Mouse (Mus musculus): ENCODE measurements at regions not wholly inside any gene's neighbourhood (a gene's known extent, or its start where the extent isn't known, plus 50 kb on each side); places are given as distances from the start of the nearest gene placed in this dataset.
A peak's percentile ranks its signal among the peaks of the same experiment; 100 is the strongest.

- intact Hi-C loops (cut with DNase I) = no loop called here
- DNase-seq (ENCODE audit: low spot score in 2 of 2) = no peak
Observed at GRCm38 (mm10) chr4:11903861-11904260, 77.2 kb downstream of the Gm10604 start.

- intact Hi-C loops (cut with DNase I) = no loop called here
- DNase-seq (ENCODE audit: low spot score in 2 of 2) = no peak
Observed at GRCm38 (mm10) chr4:11903401-11903800, 77.7 kb downstream of the Gm10604 start.

DNA sequence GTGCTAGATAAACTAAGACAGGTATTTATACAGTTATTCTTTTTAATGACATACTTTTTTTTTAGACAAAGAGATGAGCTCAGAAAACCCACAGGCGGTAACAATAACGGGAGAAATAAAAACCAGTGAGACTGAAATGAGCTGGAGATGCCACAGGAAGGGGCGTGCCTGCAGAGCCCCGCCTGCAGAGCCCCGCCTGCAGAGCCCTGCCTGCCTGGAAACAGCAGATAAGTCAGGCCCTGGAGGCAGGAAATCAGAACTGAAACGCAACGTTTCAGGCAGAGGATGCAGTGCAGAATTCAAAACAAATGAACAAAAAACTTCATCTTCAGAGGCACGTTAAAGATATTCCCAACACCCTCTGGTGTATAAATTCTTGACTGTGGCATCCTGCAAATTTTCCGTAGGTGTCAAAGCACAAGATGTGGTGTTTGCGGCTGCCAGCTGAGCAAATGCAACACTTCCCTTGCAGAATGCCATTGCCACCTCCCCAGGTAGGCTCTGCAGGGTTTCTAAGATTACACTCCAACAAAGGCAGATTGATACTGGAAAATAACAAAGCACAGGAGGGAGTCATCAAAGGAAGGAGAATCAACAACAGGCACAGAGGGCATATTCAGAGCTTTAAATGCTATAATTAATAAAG is 81.0 kb downstream of the Gm10604 start:
- no peak for DNase-seq (ENCODE audit: low spot score in 2 of 2)
- intact Hi-C loops (cut with DNase I) = no loop called here

DNA sequence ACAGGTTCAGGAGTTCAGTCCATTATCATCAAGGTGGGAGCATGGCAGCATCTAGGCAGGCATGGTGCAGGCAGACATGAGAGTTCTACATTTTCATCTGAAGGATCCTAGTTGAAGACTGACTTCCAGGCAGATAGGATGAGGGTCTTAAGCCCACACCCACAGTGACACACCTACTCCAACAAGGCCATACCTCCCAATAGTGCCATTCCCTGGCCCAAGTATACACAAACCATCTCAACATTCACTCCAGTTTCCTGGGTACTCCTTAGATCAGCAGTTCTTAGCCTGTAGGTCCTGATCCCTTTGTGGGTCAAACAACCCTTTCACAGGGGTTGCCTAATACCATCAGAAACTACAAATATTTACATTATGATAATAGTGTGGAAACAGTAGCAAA is 83.8 kb downstream of the Gm10604 start:
- no peak for DNase-seq (ENCODE audit: low spot score in 2 of 2)
- intact Hi-C loops (cut with DNase I) = no loop called here

GRCm38 (mm10) chr4:11895857-11896825 is 84.9 kb downstream of the Gm10604 start:
- no peak for DNase-seq (ENCODE audit: low spot score in 2 of 2)

DNA sequence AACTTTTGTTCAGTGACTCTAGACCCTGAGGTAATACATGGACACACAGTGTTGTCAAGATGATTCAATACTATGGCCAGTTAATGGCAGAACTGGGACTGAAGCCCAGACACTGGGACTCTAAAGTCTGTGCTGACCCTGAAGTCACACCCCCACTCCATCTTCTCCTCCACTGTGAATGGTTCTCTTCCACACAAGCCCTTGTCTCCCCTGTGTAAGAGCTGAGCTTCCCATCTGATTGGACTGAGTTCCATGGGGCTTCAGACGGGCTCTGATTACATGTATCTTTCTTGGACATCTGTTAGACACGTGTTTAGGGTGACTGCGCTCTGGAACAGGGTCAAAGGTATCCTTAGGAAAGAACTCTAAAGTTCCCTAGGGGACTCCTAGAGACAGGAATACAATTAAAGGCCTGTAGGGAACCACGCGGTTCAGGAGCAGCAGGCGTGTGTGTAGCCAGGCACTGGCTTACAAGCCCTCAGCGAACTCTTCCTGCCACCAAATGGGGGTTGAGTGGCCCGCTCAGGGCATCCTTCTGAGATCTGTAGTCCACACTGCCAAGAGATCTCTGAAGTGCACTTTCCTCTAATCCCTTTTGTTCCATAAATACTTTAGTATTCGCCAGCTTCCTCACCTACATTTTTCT is 87.4 kb downstream of the Gm10604 start:
- intact Hi-C loops (cut with DNase I) = no loop called here
- no peak for DNase-seq (ENCODE audit: low spot score in 2 of 2)

More at GRCm38 (mm10) chr4:11895857-11896825, 84.9 kb downstream of the Gm10604 start:
- intact Hi-C loops (cut with DNase I) = no loop called here

DNA sequence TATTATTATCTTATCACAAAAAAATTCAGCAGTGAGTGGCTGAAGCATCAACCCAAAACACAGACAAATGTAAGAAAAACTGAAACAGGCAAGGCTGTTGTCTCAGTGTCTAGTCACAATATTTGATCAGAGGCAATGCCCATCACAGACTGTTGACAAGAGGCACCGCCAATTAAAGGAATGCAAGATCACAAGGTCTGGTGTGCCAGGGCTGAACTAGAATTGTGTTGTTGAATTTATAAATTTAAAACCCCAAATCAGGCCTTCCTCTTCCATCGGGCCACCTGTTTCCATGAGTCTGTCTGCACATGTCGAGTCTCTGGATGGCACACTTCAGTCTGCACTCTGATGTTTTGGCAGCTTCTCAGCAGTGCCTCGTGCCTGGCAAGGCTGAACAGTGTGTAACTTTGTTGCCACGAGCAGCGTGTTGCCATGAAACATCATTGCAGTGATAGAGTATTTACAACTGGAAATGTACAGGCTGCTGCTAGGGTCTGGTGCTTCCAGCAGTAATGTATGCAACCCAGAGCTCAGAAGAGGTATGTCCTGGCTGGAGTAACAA is 91.9 kb downstream of the Gm10604 start:
- intact Hi-C loops (cut with DNase I) = no loop called here
- DNase-seq (ENCODE audit: low spot score in 2 of 2) = peak; percentile 48 to 64

- no peak for DNase-seq (ENCODE audit: low spot score in 2 of 2)
- intact Hi-C loops (cut with DNase I) = no loop called here
Observed at GRCm38 (mm10) chr4:11887377-11887776, 93.7 kb downstream of the Gm10604 start.

- intact Hi-C loops (cut with DNase I) = no loop called here
- no peak for DNase-seq (ENCODE audit: low spot score in 2 of 2)
Observed at GRCm38 (mm10) chr4:11885499-11885898, 95.6 kb downstream of the Gm10604 start.

DNA sequence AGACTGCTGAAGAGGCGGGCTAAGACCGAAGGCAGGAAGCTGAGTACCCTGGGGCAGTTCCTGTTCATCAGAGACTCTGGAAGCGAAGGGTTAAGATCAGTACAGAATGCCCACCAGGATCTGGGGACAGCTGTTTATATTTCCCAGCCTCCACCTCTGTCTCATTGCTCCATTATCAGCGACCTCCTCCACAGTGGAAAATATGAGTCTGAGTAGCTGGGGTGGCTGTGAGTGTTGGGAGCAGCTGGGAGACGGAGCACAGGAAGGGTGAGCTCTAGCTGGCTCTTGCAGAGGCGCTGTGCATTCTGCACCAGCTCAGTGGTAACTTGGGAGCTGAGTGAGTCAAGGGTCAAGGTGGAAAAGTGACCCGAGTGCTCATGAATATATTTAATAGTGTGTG is 96.2 kb downstream of the Gm10604 start:
- no peak for DNase-seq (ENCODE audit: low spot score in 2 of 2)
- intact Hi-C loops (cut with DNase I) = no loop called here

DNA sequence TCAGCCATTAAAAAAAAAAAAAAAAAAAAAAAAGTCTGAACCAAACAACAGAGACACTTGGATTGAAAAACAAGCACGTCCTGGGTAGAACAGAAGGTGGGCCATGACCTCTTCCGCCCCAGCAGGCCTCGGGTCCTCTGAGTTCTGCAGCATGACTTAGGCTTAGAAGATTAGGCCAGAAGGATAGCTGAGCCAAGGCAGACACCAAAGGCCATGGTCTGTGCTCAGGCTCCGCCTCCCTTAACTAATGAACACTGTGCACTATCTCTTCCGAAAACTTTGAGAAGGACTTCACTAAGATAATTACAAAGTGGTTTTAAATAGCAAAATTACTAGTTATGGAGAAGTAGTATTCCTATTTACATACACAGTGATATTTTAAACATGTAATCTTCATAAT is 97.8 kb downstream of the Gm10604 start:
- no peak for DNase-seq (ENCODE audit: low spot score in 2 of 2)
- intact Hi-C loops (cut with DNase I) = no loop called here

GRCm38 (mm10) chr4:11882666-11883065 is 98.4 kb downstream of the Gm10604 start:
- DNase-seq (ENCODE audit: low spot score in 2 of 2) = no peak
- intact Hi-C loops (cut with DNase I) = no loop called here

DNA sequence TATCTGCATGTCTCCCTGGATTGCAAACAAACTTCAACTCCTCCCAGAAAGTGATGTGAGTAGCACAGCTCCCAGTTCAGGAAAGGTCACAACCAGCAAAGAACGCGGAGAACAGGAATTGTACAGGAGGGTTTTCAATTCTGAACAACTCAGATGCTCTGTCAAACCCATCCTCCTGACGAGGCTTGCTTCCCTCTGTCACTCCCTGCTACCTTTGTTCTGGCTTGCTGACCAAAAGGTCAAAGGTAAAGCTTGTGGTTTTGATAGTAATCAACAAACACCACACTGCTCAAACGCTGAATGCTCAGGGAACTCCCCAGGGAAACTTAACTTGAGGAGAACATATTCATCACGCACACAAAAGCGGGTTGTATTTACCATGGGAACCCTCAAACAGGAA is 102.4 kb downstream of the Gm10604 start:
- intact Hi-C loops (cut with DNase I) = no loop called here
- DNase-seq (ENCODE audit: low spot score in 2 of 2) = no peak

DNA sequence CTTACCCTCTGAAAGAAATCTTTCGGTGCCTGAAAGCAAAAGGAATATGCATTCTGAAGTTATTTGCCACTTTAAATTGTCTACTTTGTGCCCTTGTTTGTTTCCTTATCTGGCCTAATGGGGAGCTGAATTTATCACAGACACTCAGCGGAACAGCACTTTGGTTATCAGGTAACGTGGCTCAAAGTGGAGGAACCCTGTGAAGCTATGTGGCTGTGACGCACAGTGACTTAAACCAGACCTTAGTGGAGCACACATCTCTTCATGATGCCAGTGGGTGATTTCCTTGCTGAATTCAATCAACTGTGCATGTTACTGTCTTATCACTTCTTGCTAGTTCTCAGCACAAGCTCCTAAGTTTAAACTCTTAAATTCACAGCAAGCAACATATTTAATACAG is 103.1 kb downstream of the Gm10604 start:
- DNase-seq (ENCODE audit: low spot score in 2 of 2) = no peak
- intact Hi-C loops (cut with DNase I) = no loop called here

GRCm38 (mm10) chr4:11876009-11876408 is 105.1 kb downstream of the Gm10604 start:
- intact Hi-C loops (cut with DNase I) = no loop called here
- DNase-seq (ENCODE audit: low spot score in 2 of 2) = no peak

DNA sequence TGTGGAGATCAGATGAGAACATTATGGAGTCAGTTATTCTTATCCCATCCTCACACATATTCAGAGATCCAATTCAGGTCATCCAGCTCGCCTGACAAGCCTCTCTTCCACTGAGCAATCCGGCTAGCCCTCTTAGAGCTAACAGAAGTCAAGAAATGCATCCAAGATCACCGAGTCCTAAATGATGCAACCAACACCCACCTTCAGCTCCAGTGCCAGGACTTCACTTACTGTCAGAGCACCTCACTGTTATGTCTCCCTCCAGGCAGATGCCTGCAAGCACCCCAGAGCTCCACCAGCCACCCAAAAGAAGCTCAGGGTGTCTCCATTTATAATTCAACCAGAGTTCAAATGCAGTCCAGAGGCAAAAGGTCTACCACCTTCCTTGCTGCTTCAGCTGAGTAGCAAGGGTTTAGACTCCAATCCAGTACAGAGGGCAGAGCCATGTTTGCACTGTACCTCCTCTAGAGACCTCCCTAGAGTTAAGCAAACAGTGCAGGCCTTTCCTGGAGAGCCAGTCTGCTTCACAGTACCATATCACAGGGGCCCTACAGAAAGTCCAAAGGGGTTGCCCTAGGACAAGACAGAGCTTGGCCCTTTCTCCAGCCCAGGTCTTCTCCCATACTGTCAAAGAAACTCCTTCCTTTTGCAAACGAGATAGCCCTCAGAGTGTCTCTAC is 106.3 kb downstream of the Gm10604 start:
- DNase-seq (ENCODE audit: low spot score in 2 of 2) = no peak
- intact Hi-C loops (cut with DNase I) = no loop called here

DNA sequence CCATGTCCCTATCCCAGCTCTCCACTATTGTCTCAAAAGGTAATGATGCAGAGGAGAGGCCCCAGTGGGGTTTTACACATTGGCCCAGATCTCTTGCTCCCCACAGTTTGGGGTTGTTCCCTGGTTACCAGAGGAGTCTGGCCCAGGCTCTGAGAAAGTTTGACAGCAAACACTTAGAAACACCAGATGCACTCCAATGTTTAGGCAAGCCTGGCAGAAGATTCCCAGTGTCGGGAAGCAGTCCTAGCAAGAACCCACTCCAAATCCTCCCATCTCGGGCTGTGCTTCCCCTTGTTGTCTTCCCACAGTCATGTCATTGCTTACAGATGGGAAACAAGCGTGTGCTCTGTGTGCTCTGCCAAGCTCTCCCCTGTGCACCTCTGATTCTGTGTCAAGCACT is 109.0 kb downstream of the Gm10604 start:
- no peak for DNase-seq (ENCODE audit: low spot score in 2 of 2)
- intact Hi-C loops (cut with DNase I) = no loop called here

GRCm38 (mm10) chr4:11869721-11870120 is 111.3 kb downstream of the Gm10604 start:
- intact Hi-C loops (cut with DNase I) = no loop called here
- DNase-seq (ENCODE audit: low spot score in 2 of 2) = no peak

- DNase-seq (ENCODE audit: low spot score in 2 of 2) = no peak
- intact Hi-C loops (cut with DNase I) = no loop called here
Observed at GRCm38 (mm10) chr4:11868565-11868964, 112.5 kb downstream of the Gm10604 start.

All from left cerebral cortex, postnatal 14 days (tissue).